ENCODE assay signal across 7 mouse cellular contexts in the genomic region with DNA sequence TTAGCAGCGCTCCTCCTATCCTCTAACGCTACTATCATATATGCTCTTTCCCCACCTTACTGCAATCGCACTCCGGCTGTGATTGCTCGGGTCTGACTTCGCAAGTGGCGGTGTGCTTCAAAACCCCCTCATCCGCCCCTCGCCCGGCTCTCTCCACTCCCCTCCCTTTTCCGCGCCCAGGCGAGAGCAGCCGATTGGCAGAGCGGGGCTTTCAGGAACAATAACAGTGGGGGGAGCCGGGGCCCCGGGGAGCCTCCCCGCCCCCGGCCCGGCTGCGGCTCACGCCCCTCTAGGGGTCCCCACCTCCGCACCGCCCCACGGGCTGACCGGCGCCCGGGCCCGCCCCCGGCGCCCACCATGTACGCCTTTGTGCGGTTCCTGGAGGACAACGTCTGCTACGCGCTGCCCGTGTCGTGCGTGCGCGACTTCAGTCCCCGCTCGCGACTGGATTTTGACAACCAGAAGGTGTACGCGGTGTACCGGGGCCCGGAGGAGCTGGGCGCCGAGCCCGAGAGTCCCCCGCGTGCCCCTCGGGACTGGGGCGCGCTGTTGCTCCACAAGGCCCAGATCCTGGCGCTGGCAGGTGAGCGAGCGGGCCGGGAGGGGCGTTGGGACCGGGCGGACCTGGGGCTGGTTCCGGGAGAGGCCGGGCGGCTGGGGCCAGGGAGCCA. TPM values are rescaled to one million over a fixed set of nuclear protein-coding genes. Genes with fewer than 3 reads are reported as not detected.
DNase-seq lines count a peak whose midpoint lies in the region; ATAC-seq and TF ChIP-seq lines count a peak whose summit lies in the region.

A gene (plus strand): TSS at position 189 of the 671 bp plus-strand sequence.

- TF ChIP-seq CTCF in midbrain, postnatal 0 days (IDR thresholded peaks at IDR 0.05) = no peak

- no peaks in the 10 kb centered on the region for H3K27me3 ChIP-seq in embryonic facial prominence, embryonic 11.5 days (ENCODE audit: control insufficient read depth, insufficient read depth, low read length)
- no peaks in the 10 kb centered on the region for H3K27me3 ChIP-seq in heart, embryonic 10.5 days (ENCODE audit: insufficient read depth, poor library complexity, severe bottlenecking)
- no peaks in the 10 kb centered on the region for H3K27me3 ChIP-seq in midbrain, postnatal 0 days (ENCODE audit: insufficient read depth, low read length)

- H3K4me2 ChIP-seq in embryonic facial prominence, embryonic 11.5 days (ENCODE audit: low read depth, low read length) = peak within 1 kb of the TSS; percentile 76
- H3K4me2 ChIP-seq in midbrain, postnatal 0 days (ENCODE audit: low read depth, low read length, poor library complexity, severe bottlenecking) = peak within 1 kb of the TSS; percentile 81

- H3K36me3 ChIP-seq in embryonic facial prominence, embryonic 11.5 days (replicated peaks; ENCODE audit: control insufficient read depth, insufficient read depth, low read depth, low read length) = no peaks in the 10 kb centered on the region
- H3K36me3 ChIP-seq in heart, embryonic 10.5 days = peaks cover 19% of the 10 kb centered on the region; the same call in 1 of the 2 replicates
- peaks cover 4% of the 10 kb centered on the region for H3K36me3 ChIP-seq in midbrain, postnatal 0 days (ENCODE audit: insufficient read depth, low read length)

- H3K4me3 ChIP-seq in embryonic facial prominence, embryonic 11.5 days (ENCODE audit: low read depth, low read length) = peak within 1 kb of the TSS; percentile 89
- peak within 1 kb of the TSS; percentile 79 for H3K4me3 ChIP-seq in heart, embryonic 10.5 days
- H3K4me3 ChIP-seq in midbrain, postnatal 0 days (ENCODE audit: low read depth, low read length) = peak within 1 kb of the TSS; percentile 93

- H3K27ac ChIP-seq in embryonic facial prominence, embryonic 11.5 days (replicated peaks; ENCODE audit: low read depth, low read length) = peak within 1 kb of the TSS; percentile 75
- peak within 1 kb of the TSS; percentile 94 for H3K27ac ChIP-seq in heart, embryonic 10.5 days
- peak within 1 kb of the TSS; percentile 89 for H3K27ac ChIP-seq in midbrain, postnatal 0 days (ENCODE audit: low read depth, low read length)

- H3K4me1 ChIP-seq in embryonic facial prominence, embryonic 11.5 days (ENCODE audit: control insufficient read depth, insufficient read depth, low read length) = no peaks in the 10 kb centered on the region; the same call in 1 of the 2 replicates
- H3K4me1 ChIP-seq in heart, embryonic 10.5 days = peaks cover 13% of the 10 kb centered on the region; the same call in 1 of the 2 replicates
- peaks cover 22% of the 10 kb centered on the region; the same call in 1 of the 2 replicates for H3K4me1 ChIP-seq in midbrain, postnatal 0 days (ENCODE audit: insufficient read depth, low read length)

- peak; percentile 97 for ATAC-seq in embryonic facial prominence, embryonic 11.5 days (replicated peaks; ENCODE audit: insufficient number of reproducible peaks, low FRiP score, low TSS enrichment, low read depth)
- ATAC-seq in midbrain, postnatal 0 days (ENCODE audit: low FRiP score) = peak; percentile 96

- under 1% methylated on average over 62 of the region's 66 CpGs for WGBS in embryonic facial prominence, embryonic 11.5 days
- WGBS in heart, embryonic 10.5 days = under 1% methylated on average over 66 of the region's 66 CpGs
- under 1% methylated on average over 60 of the region's 66 CpGs for whole genome bisulfite sequencing in midbrain, postnatal 0 days

- H3K9me3 ChIP-seq in embryonic facial prominence, embryonic 11.5 days (replicated peaks; ENCODE audit: control insufficient read depth, low read length) = no peaks in the 10 kb centered on the region
- no peaks in the 10 kb centered on the region for H3K9me3 ChIP-seq in heart, embryonic 10.5 days
- H3K9me3 ChIP-seq in midbrain, postnatal 0 days (ENCODE audit: low read length) = no peaks in the 10 kb centered on the region

- peak within 1 kb of the TSS; percentile 94 for H3K9ac ChIP-seq in embryonic facial prominence, embryonic 11.5 days (replicated peaks; ENCODE audit: low read length)
- peak within 1 kb of the TSS; percentile 96 for H3K9ac ChIP-seq in midbrain, postnatal 0 days (replicated peaks; ENCODE audit: low read length, poor library complexity, severe bottlenecking)

- peak; percentile 91 for DNase-seq in adrenal gland, postnatal 14 days
- peak; percentile 94 for DNase-seq in embryonic facial prominence, embryonic 11.5 days (ENCODE audit: low spot score)
- DNase-seq in heart, embryonic 10.5 days (ENCODE audit: low spot score) = peak; percentile 93
- DNase-seq in kidney, adult 8-10 months = peak; percentile 69 to 73
- DNase-seq in liver = peak; percentile 72
- peak; percentile 89 for DNase-seq in midbrain, postnatal 0 days (ENCODE audit: low spot score)
- DNase-seq in spleen, postnatal 14 days (ENCODE audit: low spot score in 2 of 2) = peak; percentile 53 to 64

RNA-seq across cellular contexts. Expression of the gene that starts here (rescaled TPM):
- total RNA-seq in adrenal gland, postnatal 14 days (2021) = 11.0 and 14.6 TPM in 2 replicates
- 46.0 and 46.7 TPM in 2 replicates for polyA plus RNA-seq in embryonic facial prominence, embryonic 11.5 days (2014; fragmentation: Nextera tagmentation; extraction: Ambion mirVana)
- 12.1 and 15.6 TPM in 2 replicates for polyA plus RNA-seq in heart, embryonic 10.5 days (2016; fragmentation: Nextera tagmentation; extraction: Ambion mirVana)
- 46.5 and 50.8 TPM in 2 replicates for total RNA-seq in midbrain, postnatal 0 days (2014; rRNA removed)
- polyA plus RNA-seq in midbrain, postnatal 0 days (2015; fragmentation: Nextera tagmentation; extraction: Ambion mirVana) = 61.4 and 65.1 TPM in 2 replicates

Comparison
In these comparisons a context has a peak if more than half of its experiments do, and no peak if none do; other contexts are left out.
1. Peak in every context shown above with its lines: DNase-seq, ATAC-seq, H3K4me3 ChIP-seq and H3K27ac ChIP-seq.